Mouse (Mus musculus) stomach, postnatal 0 days (tissue): Measurements from ENCODE around the gene Pdp2.

Experiments
- CTCF ChIP-seq: IDR thresholded peaks from 2 replicates; pipeline ENCODE4 v1.5.1; 2016; ENCODE audit warnings: antibody characterized with exemption, low read depth, mild to moderate bottlenecking, moderate library complexity
- EP300 ChIP-seq: optimal IDR thresholded peaks from 2 replicates; pipeline ENCODE3; 2016; ENCODE audit warnings: antibody characterized with exemption

GRCm38 (mm10) chr8:104607944-104608343 is 16.7 kb downstream of the Pdp2 start:
- TF ChIP-seq CTCF (no peak), EP300 (no peak)
